Mouse (Mus musculus): ENCODE measurements around the gene Btbd6.

DNA sequence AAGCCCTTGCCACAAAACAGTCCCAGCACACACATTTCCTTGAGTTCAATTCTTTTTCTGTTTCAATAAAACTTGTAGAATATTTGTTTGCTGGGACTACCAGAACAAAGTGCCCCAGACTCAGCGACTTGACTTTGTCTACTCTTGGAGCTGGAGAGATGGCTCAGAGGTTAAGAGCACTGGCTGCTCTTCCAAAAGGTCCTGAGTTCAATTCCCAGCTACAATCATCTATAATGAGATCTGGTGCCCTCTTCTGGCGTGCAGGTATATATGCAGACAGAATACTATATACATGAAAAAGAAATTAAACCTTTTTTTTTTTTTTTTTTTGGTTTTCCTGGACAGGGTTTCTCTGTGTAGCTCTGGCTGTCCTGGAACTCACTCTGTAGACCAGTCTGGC lies 26.4 kb downstream of the Btbd6 start:
- TF ChIP-seq GATA1 (IDR thresholded peaks at IDR 0.05; ENCODE audit: borderline replicate concordance, low read length) (no peak), FLI1 (IDR thresholded peaks at IDR 0.05; ENCODE audit: low read length) (no peak)

All from megakaryocyte, embryonic 14.5 days (primary cell).